Mouse (Mus musculus) neural tube, embryonic 11.5 days (tissue): ENCODE measurements around the gene Tmem135. TPM values are rescaled to one million over a fixed set of nuclear protein-coding genes. Genes with fewer than 3 reads are reported as not detected.

Experiments
- ATAC-seq: fragments of 200-750 bp; cut with Nextera tagmentation; 2 replicates; pipeline ENCODE4 v1.8.0; 2017; ENCODE audit warnings: moderate number of reproducible peaks, mild to moderate bottlenecking, moderate TSS enrichment, moderate library complexity; ENCODE audit not compliant: insufficient read depth, low FRiP score, low TSS enrichment
- DNase-seq: peaks from one replicate; pipeline ENCODE4 v3.0.0-alpha.2; 2015; ENCODE audit warnings: low spot score
- H3K27ac ChIP-seq: fragments of 300-500 bp; sonication (generic); 2 replicates; pipeline ENCODE4 v1.5.1; 2014; ENCODE audit warnings: low read depth, mild to moderate bottlenecking, low read length
- H3K27me3 ChIP-seq: fragments of 300-500 bp; sonication (generic); 2 replicates; pipeline ENCODE4 v1.6.1; 2014; ENCODE audit warnings: mild to moderate bottlenecking, low read length, mixed read lengths; ENCODE audit not compliant: control insufficient read depth, insufficient read depth
- H3K36me3 ChIP-seq: fragments of 300-500 bp; sonication (generic); 2 replicates; pipeline ENCODE4 v1.6.1; 2014; ENCODE audit warnings: mild to moderate bottlenecking, low read length, moderate library complexity, mixed read lengths; ENCODE audit not compliant: control insufficient read depth, insufficient read depth
- H3K4me1 ChIP-seq: fragments of 300-500 bp; sonication (generic); 2 replicates; pipeline ENCODE4 v1.6.1; 2014; ENCODE audit warnings: low read length, mixed read lengths; ENCODE audit not compliant: control insufficient read depth, insufficient read depth
- H3K4me2 ChIP-seq: fragments of 300-500 bp; sonication (generic); 2 replicates; pipeline ENCODE4 v1.6.1; 2014; ENCODE audit warnings: low read depth, mild to moderate bottlenecking, moderate library complexity
- H3K4me3 ChIP-seq: fragments of 300-500 bp; sonication (generic); 2 replicates; pipeline ENCODE4 v1.5.1; 2014; ENCODE audit warnings: low read depth, low read length
- H3K9ac ChIP-seq: fragments of 300-500 bp; sonication (generic); 2 replicates; pipeline ENCODE4 v1.6.1; 2014; ENCODE audit warnings: mild to moderate bottlenecking, low read length
- H3K9me3 ChIP-seq: fragments of 300-500 bp; sonication (generic); 2 replicates; pipeline ENCODE4 v1.6.1; 2016; ENCODE audit warnings: low read length; ENCODE audit not compliant: control insufficient read depth
- WGBS: fragments of 180-500 bp; shearing (Covaris S2); extraction: QIAGEN DNeasy Blood & Tissue Kit; methylation state at CpG from one replicate; pipeline ENCODE4 v1.1.7; 2014; 5-methylcytosine and 5-hydroxymethylcytosine counted together
- polyA plus RNA-seq: library from polyadenylated mRNA; unstranded; fragments of >200 nt; fragmentation: Nextera tagmentation; extraction: Ambion mirVana; gene quantifications from 2 replicates; pipeline ENCODE4 v1.2.1, GENCODE M21; 2014

Tmem135 gene
- polyA plus RNA-seq, 1 experiment from 2014 or later: 17.9 TPM

GRCm38 (mm10) chr7:89433193-89433892 is 29.3 kb upstream of the Tmem135 start:
- Histone ChIP-seq H3K9ac (no peak overlapping the region), H3K9me3 (no peaks in the 10 kb centered on the region), H3K27ac (no peak overlapping the region), H3K4me3 (no peak overlapping the region), H3K4me2 (no peak overlapping the region), H3K4me1 (no peaks in the 10 kb centered on the region), H3K27me3 (no peaks in the 10 kb centered on the region), H3K36me3 (no peaks in the 10 kb centered on the region)
- ATAC-seq (no peak), DNase-seq (no peak)
- WGBS: 80% methylated on average over 9 of the region's 9 CpGs

DNA sequence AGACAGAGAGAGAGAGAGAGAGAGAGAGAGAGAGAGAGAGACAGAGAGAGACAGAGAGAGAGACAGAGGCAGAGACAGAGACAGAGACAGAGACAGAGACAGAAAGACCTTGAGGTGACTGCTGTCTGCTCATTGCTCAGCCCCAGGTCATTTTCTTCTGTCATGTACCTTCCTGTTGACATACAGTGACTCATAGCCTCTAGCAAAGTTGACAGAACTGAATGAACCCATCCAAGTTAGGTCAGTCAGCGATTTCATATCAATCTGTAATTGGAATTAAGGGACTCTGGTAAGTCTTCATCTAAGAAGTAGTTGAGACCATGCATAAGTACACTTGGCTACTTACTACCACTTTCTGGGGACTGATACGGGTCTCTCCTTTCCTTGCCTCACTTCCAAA is 27.2 kb upstream of the Tmem135 start:
- Histone ChIP-seq H3K4me3 (no peak overlapping the region), H3K9ac (no peak overlapping the region), H3K27ac (no peak overlapping the region), H3K4me2 (no peak overlapping the region), H3K4me1 (no peaks in the 10 kb centered on the region), H3K36me3 (no peaks in the 10 kb centered on the region), H3K9me3 (no peaks in the 10 kb centered on the region), H3K27me3 (no peaks in the 10 kb centered on the region)
- DNase-seq: no peak
- ATAC-seq: no peak
- 90% methylated on average over 2 of the region's 2 CpGs for WGBS

DNA sequence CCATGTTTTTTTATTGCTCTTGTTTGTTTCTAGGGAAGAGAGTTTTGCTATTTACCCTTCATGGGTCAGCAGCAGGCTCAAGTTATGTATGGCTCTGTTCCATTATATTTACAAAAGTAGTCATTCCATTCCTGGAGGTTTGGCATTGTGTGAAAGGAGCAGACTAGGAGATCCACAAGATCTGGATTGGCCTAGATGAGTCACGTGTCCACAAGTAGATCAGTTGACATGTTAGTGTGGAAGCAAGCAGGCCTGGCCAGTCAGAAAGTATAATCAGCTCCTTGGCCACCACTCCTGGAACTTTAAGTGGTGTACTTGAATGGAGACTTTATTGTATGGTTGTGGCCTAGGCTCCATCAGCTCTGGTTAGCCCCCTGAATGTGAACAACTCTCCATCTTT is 25.3 kb upstream of the Tmem135 start:
- Histone ChIP-seq H3K4me1 (no peaks in the 10 kb centered on the region), H3K9me3 (no peaks in the 10 kb centered on the region), H3K4me2 (no peak overlapping the region), H3K27me3 (no peaks in the 10 kb centered on the region), H3K4me3 (no peak overlapping the region), H3K36me3 (no peaks in the 10 kb centered on the region), H3K27ac (no peak overlapping the region), H3K9ac (no peak overlapping the region)
- DNase-seq (no peak), ATAC-seq (no peak)
- 73% methylated on average over 1 of the region's 1 CpGs for WGBS

GRCm38 (mm10) chr7:89428804-89429203 is 24.8 kb upstream of the Tmem135 start:
- Histone ChIP-seq H3K4me3 (no peak overlapping the region), H3K36me3 (no peaks in the 10 kb centered on the region), H3K9ac (no peak overlapping the region), H3K4me2 (no peak overlapping the region), H3K9me3 (no peaks in the 10 kb centered on the region), H3K4me1 (no peaks in the 10 kb centered on the region), H3K27ac (no peak overlapping the region), H3K27me3 (no peaks in the 10 kb centered on the region)
- ATAC-seq (no peak), DNase-seq (no peak)
- WGBS: 79% methylated on average over 5 of the region's 5 CpGs

GRCm38 (mm10) chr7:89427101-89427500 is 23.1 kb upstream of the Tmem135 start:
- H3K4me3 ChIP-seq: no peak overlapping the region
- H3K4me2 ChIP-seq: no peak overlapping the region
- H3K36me3 ChIP-seq: no peaks in the 10 kb centered on the region
- no peak overlapping the region for H3K27ac ChIP-seq
- H3K4me1 ChIP-seq: peaks cover 3% of the 10 kb centered on the region; the same call in 1 of the 2 replicates
- no peak for DNase-seq
- no peaks in the 10 kb centered on the region for H3K27me3 ChIP-seq
- 58% methylated on average over 5 of the region's 5 CpGs for WGBS
- no peak overlapping the region for H3K9ac ChIP-seq
- no peak for ATAC-seq
- no peaks in the 10 kb centered on the region for H3K9me3 ChIP-seq

DNA sequence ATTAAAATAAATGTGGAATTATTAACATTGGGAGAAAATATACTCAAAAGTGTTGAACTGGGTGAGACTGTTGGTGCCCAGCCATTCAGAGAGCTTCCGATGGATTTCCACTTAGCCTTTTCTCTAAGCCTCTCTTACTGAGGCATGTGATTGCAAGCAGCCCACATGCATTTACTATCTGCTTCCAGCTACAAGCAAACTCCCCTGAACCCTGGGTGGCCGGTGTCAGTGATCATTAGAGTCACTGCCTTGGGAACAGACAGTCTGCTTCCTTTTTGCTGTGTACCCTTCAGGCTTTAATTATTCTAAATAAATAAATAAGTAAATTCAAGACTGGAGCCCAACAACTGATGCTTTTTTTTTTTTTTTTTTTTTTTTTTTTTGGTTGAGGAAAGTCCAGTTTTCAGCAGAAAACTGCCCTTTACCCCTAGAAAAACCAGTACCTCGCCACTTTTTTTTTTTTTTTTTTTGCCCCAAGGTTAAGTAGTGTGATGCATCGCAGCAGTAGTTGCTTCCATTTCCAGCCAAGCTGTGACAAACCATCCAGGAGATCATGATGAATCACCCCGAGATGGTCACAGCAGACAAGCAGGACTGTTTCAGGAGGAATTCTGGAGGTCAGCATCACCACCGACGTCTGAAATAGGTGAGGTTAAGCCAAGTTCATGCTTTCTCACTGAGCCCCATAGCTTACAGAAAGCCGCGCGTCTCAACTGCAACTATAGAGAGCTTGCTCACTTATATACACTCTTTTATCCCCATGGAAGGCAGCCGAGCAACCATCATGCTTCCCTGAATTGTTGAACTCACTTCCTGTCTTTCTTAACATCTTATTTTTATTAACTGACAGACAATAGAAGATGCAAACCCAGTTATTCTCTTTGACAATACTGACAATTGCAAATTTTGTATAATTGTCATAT is 22.0 kb upstream of the Tmem135 start:
- Histone ChIP-seq H3K4me3 (no peak overlapping the region), H3K9me3 (no peaks in the 10 kb centered on the region), H3K9ac (no peak overlapping the region), H3K27ac (no peak overlapping the region), H3K36me3 (no peaks in the 10 kb centered on the region), H3K4me1 (peaks cover 3% of the 10 kb centered on the region; the same call in 1 of the 2 replicates), H3K27me3 (no peaks in the 10 kb centered on the region), H3K4me2 (no peak overlapping the region)
- DNase-seq: no peak
- 56% methylated on average over 11 of the region's 11 CpGs for WGBS
- ATAC-seq: no peak

DNA sequence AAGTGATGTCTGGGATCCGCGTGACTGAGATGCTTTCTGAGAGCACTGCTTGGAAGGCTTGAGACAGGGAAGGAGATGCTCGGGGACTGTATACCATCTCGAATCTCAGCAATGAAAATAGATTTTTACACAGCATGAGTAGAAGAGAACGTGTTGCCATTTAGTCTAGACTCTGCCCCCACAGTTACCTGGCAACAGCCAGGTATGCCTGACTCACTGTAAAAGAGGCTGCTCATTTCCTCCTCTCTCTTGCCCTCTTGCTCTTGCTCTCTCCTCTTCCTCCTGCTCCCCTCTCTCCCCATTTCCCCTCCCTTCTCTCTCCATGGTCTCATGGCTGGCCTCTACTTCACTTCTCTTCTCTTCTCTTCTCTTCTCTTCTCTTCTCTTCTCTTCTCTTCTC is 20.6 kb upstream of the Tmem135 start:
- no peaks in the 10 kb centered on the region for H3K9me3 ChIP-seq
- H3K4me2 ChIP-seq: no peak overlapping the region
- H3K4me1 ChIP-seq: peaks cover 3% of the 10 kb centered on the region; the same call in 1 of the 2 replicates
- DNase-seq: no peak
- ATAC-seq: no peak
- H3K9ac ChIP-seq: no peak overlapping the region
- H3K27ac ChIP-seq: no peak overlapping the region
- 76% methylated on average over 5 of the region's 5 CpGs for WGBS
- H3K36me3 ChIP-seq: no peaks in the 10 kb centered on the region
- no peak overlapping the region for H3K4me3 ChIP-seq
- H3K27me3 ChIP-seq: no peaks in the 10 kb centered on the region

GRCm38 (mm10) chr7:89423688-89424255 is 19.8 kb upstream of the Tmem135 start:
- Histone ChIP-seq H3K27me3 (no peaks in the 10 kb centered on the region), H3K4me2 (no peak overlapping the region), H3K9me3 (no peaks in the 10 kb centered on the region), H3K36me3 (no peaks in the 10 kb centered on the region), H3K9ac (no peak overlapping the region), H3K4me3 (no peak overlapping the region), H3K4me1 (peaks cover 3% of the 10 kb centered on the region; the same call in 1 of the 2 replicates), H3K27ac (no peak overlapping the region)
- no peak for DNase-seq
- ATAC-seq: no peak
- WGBS: 39% methylated on average over 8 of the region's 8 CpGs
